Mouse (Mus musculus) G1E (cell line): ENCODE measurements around the gene Pan3.

Experiments used
- CTCF ChIP-seq: IDR thresholded peaks from 2 replicates; pipeline ENCODE4 v1.5.1; 2012; ENCODE audit warnings: low read depth, low read length, inconsistent platforms, mixed read lengths
- GATA1 ChIP-seq: IDR thresholded peaks from 2 replicates; pipeline ENCODE4 v1.6.1; 2012; ENCODE audit warnings: borderline replicate concordance, low read length, inconsistent platforms, mixed read lengths

DNA sequence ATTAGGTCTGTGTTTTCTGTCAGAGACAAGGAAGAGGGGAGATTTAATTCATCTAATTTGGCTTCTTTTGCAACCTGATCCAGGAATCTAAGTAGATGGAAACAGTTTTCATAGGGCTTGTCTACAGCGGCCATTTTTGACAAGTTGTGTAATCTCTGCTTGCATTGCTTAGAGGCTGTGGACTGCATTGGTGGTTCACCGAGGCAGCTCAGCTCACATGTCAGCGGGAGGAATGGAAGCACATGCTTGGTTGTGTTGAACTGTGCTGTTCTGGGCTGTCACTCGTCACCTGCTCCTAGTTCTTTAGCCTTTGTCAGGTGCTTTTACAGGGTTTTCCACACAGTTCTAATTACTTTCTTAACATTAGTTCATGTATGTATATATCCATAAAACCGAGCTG is 60.9 kb downstream of the Pan3 start:
- TF ChIP-seq GATA1 (no peak), CTCF (no peak)
